Mouse (Mus musculus): ENCODE measurements around the gene Olfr1395. TPM values are rescaled to one million over a fixed set of nuclear protein-coding genes. Genes with fewer than 3 reads are reported as not detected.
A peak's percentile ranks its signal among the peaks of the same experiment; 100 is the strongest.

Olfr1395 gene
- total and polyA plus RNA-seq, 3 experiments = not detected

DNA sequence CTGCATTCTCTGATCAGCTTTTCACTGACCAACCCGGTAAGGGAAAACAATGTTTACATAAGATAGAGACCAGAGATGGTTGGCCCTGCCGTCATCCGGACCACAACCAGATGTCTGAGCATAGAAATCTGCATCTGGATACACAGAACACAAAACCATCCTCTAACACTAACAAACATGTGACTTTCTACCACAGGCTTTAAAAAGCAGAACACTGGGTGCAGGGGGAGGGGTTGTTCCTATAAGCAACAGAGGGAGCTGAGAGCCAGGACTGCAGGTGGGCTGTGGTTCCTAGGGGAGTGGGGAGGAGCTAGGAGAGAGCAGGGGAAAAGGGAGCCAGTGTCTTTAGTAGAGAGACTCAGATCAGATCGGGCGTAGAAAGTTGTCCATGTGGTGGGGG lies 40.6 kb upstream of the Olfr1395 start:
- peaks cover 0 to 9% of the 10 kb centered on the region in 2 experiments; a peak in 2 of 4 replicates for H3K36me3 ChIP-seq (ENCODE audit: control insufficient read depth in 1 of 2, insufficient read depth in 2 of 2, low read length in 2 of 2)
- peak; percentile 39 for DNase-seq (ENCODE audit: low read depth, low spot score)
- H3K27ac ChIP-seq (ENCODE audit: control insufficient read depth, low read depth, low read length) = no peak overlapping the region
- H3K79me2 ChIP-seq (ENCODE audit: control insufficient read depth, insufficient read depth, low read length, poor library complexity) = no peaks in the 10 kb centered on the region
- peaks cover 2 to 8% of the 10 kb centered on the region in 2 experiments; a peak in 3 of 4 replicates for H3K4me1 ChIP-seq (ENCODE audit: control insufficient read depth in 1 of 2, insufficient read depth in 2 of 2, low read length in 2 of 2)
- H3K9ac ChIP-seq (ENCODE audit: control insufficient read depth, low read depth, low read length, poor library complexity, severe bottlenecking) = no peak overlapping the region
- TF ChIP-seq TBP (IDR thresholded peaks at IDR 0.05; ENCODE audit: low read depth, low read length) (no peak), USF1 (IDR thresholded peaks at IDR 0.05; ENCODE audit: low read depth, low read length) (peak; percentile 44; the same call in 1 of the 2 replicates)
- H3K4me3 ChIP-seq (ENCODE audit: control insufficient read depth in 1 of 2, insufficient read depth in 1 of 2, low read depth in 2 of 2, low read length in 2 of 2) = no peak overlapping the region
- H3K9me3 ChIP-seq (replicated peaks; ENCODE audit: insufficient read depth, low read length) = no peaks in the 10 kb centered on the region
- H3K27me3 ChIP-seq (ENCODE audit: control insufficient read depth in 1 of 2, insufficient read depth in 2 of 2, low read length in 2 of 2) = no peaks in the 10 kb centered on the region

DNA sequence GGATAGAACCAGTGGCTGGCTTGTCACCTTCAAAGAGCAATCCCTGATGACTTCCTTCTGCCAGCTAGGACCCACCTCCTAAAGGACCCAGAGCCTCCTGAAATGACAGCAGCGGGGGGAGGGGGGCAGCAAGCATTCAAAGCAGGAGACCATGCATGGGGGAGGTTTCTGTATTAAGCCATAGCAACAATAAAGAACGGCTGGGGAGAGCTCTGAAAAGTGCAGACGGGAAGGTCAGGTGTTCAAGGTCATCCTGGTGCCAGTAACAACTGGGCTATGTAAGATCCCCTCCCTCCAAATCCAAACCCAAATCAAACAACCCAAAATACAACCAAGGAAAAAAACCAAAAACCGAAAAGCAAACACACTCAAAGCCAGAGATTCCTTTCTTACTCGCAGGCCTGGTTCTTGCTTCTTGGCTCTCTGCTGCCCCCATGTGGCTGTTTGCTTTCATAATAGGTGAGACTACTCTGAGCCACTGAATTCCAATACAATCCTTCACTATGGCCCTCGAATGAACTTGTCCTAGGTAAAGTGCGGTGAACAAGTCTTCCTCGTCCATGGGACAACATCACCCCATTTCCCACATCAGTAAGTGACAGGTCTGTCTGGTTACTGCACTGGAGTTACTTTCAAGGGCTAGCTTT lies 38.9 kb upstream of the Olfr1395 start:
- Histone ChIP-seq H3K9ac (ENCODE audit: control insufficient read depth, low read depth, low read length, poor library complexity, severe bottlenecking) (no peak overlapping the region), H3K27me3 (ENCODE audit: control insufficient read depth in 1 of 2, insufficient read depth in 2 of 2, low read length in 2 of 2) (no peaks in the 10 kb centered on the region), H3K4me3 (ENCODE audit: control insufficient read depth in 1 of 2, insufficient read depth in 1 of 2, low read depth in 2 of 2, low read length in 2 of 2) (no peak overlapping the region), H3K9me3 (replicated peaks; ENCODE audit: insufficient read depth, low read length) (no peaks in the 10 kb centered on the region), H3K27ac (ENCODE audit: control insufficient read depth, low read depth, low read length) (no peak overlapping the region), H3K79me2 (ENCODE audit: control insufficient read depth, insufficient read depth, low read length, poor library complexity) (no peaks in the 10 kb centered on the region), H3K36me3 (ENCODE audit: control insufficient read depth in 1 of 2, insufficient read depth in 2 of 2, low read length in 2 of 2) (peaks cover 0 to 9% of the 10 kb centered on the region in 2 experiments; a peak in 2 of 4 replicates), H3K4me1 (ENCODE audit: control insufficient read depth in 1 of 2, insufficient read depth in 2 of 2, low read length in 2 of 2) (peaks cover 2 to 8% of the 10 kb centered on the region in 2 experiments; a peak in 3 of 4 replicates)
- peak; percentile 100 for TF ChIP-seq ZC3H11A (IDR thresholded peaks at IDR 0.05; ENCODE audit: low read depth, low read length)
- TF ChIP-seq ETS1 (IDR thresholded peaks at IDR 0.05; ENCODE audit: low read depth, low read length) = no peak
- peak; percentile 68 for TF ChIP-seq MAZ (IDR thresholded peaks at IDR 0.05; ENCODE audit: low read depth, low read length)
- no peak for TF ChIP-seq ZMIZ1 (IDR thresholded peaks at IDR 0.05; ENCODE audit: low read depth, low read length)
- TF ChIP-seq ZNF384 (IDR thresholded peaks at IDR 0.05; ENCODE audit: low read depth, low read length) = no peak; the same call in 1 of the 2 replicates
- 0 out of 2 replicates have a peak, but pooled peaks have one; percentile 40 for TF ChIP-seq TBP (IDR thresholded peaks at IDR 0.05; ENCODE audit: low read depth, low read length)
- peak; percentile 65 for TF ChIP-seq MYC (IDR thresholded peaks at IDR 0.05; ENCODE audit: low read depth, low read length)
- no peak for TF ChIP-seq USF2 (IDR thresholded peaks at IDR 0.05; ENCODE audit: borderline replicate concordance in 1 of 2, insufficient read depth in 1 of 2, low read depth in 1 of 2, low read length in 2 of 2)
- TF ChIP-seq RCOR1 (IDR thresholded peaks at IDR 0.05; ENCODE audit: low read depth, low read length) = no peak
- TF ChIP-seq SIN3A (IDR thresholded peaks at IDR 0.05; ENCODE audit: low read length) = peak; percentile 84
- peak; percentile 90 to 100 (median 91) for TF ChIP-seq CTCF (IDR thresholded peaks at IDR 0.05 in 2 of 3, conservative IDR thresholded peaks at IDR 0.05 in 1 of 3; ENCODE audit: control insufficient read depth in 1 of 3, insufficient read depth in 1 of 3, low read depth in 2 of 3, low read length in 3 of 3, poor library complexity in 1 of 3, severe bottlenecking in 1 of 3)
- peak; percentile 100 for TF ChIP-seq SMC3 (IDR thresholded peaks at IDR 0.05; ENCODE audit: low read depth, low read length)
- TF ChIP-seq BHLHE40 (IDR thresholded peaks at IDR 0.05; ENCODE audit: borderline replicate concordance, low read depth, low read length) = peak; percentile 65; the same call in 1 of the 2 replicates
- 0 out of 2 replicates have a peak, but pooled peaks have one; percentile 23 for TF ChIP-seq TCF12 (IDR thresholded peaks at IDR 0.05; ENCODE audit: low read depth, low read length)
- TF ChIP-seq HCFC1 (IDR thresholded peaks at IDR 0.05; ENCODE audit: low read depth, low read length) = peak; percentile 23; the same call in 1 of the 2 replicates
- DNase-seq (ENCODE audit: low read depth, low spot score) = peak; percentile 92
